Mouse (Mus musculus) heart, embryonic 10.5 days (tissue): ENCODE data around the gene Stox1. TPM values are rescaled to one million over a fixed set of nuclear protein-coding genes. Genes with fewer than 3 reads are reported as not detected.

ENCODE experiments used
- DNase-seq: peaks from one replicate; pipeline ENCODE4 v3.0.0-alpha.2; 2017; ENCODE audit warnings: low spot score
- H3K27ac ChIP-seq: fragments of 300-500 bp; sonication (generic); 2 replicates; pipeline ENCODE4 v1.5.1; 2016; ENCODE audit warnings: mild to moderate bottlenecking
- H3K27me3 ChIP-seq: fragments of 300-500 bp; sonication (generic); 2 replicates; pipeline ENCODE4 v1.6.1; 2016; ENCODE audit warnings: mild to moderate bottlenecking; ENCODE audit not compliant: poor library complexity, insufficient read depth, severe bottlenecking
- H3K36me3 ChIP-seq: fragments of 300-500 bp; sonication (generic); 2 replicates; pipeline ENCODE4 v1.6.1; 2016; ENCODE audit warnings: mild to moderate bottlenecking, moderate library complexity
- H3K4me1 ChIP-seq: fragments of 300-500 bp; sonication (generic); 2 replicates; pipeline ENCODE4 v1.6.1; 2016; ENCODE audit warnings: mild to moderate bottlenecking
- H3K4me3 ChIP-seq: fragments of 300-500 bp; sonication (generic); 2 replicates; pipeline ENCODE4 v1.5.1; 2016; ENCODE audit warnings: mild to moderate bottlenecking, moderate library complexity
- H3K9me3 ChIP-seq: fragments of 300-500 bp; sonication (generic); 2 replicates; pipeline ENCODE4 v1.6.1; 2016; ENCODE audit warnings: mild to moderate bottlenecking, moderate library complexity
- WGBS: fragments of 180-500 bp; shearing (Covaris S2); methylation state at CpG from one replicate; pipeline ENCODE4 v1.1.7; 2016; 5-methylcytosine and 5-hydroxymethylcytosine counted together
- polyA plus RNA-seq: library from polyadenylated mRNA; unstranded; fragments of >200 nt; fragmentation: Nextera tagmentation; extraction: Ambion mirVana; gene quantifications from 2 replicates; pipeline ENCODE4 v1.2.1, GENCODE M21; 2016

The Stox1 gene
- polyA plus RNA-seq, 1 experiment from 2014 or later: 2.2 TPM

GRCm38 (mm10) chr10:62692244-62692643 is 33.7 kb downstream of the Stox1 start:
- Histone ChIP-seq H3K27me3 (no peaks in the 10 kb centered on the region), H3K36me3 (no peaks in the 10 kb centered on the region), H3K4me3 (no peak overlapping the region), H3K9me3 (no peaks in the 10 kb centered on the region), H3K27ac (no peak overlapping the region), H3K4me1 (no peaks in the 10 kb centered on the region)
- DNase-seq: no peak
- 84% methylated on average over 3 of the region's 3 CpGs for WGBS

DNA sequence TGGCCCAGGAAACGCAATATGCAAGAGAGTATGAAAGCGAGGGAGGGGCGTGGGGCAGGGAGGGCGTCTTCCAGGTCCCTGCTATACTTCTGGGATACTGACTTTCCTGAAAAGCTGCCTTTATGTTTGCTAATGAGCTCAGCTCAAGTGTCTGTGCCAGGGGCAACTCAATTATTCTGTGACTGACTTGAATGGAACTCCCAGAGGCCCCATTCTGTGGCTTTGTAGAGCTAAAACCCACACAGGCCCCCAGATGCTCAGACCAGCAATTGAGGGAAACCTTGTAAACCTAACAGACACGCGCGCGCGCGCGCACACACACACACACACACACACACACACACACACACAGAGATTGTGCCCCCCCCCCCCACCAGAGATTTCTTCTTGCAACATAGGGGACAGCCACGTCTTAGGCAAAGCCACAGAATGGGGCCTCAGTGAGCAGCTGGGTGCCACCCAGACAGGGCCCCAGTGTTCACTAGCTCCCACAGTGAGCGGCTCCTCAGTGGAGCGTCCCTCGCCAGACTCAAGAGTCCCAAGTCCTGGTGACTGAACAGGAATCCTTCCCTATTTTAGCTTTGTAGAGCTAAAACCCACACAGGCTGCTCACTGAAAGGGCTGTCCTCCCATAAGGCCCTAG is 38.8 kb downstream of the Stox1 start:
- Histone ChIP-seq H3K27ac (no peak overlapping the region), H3K36me3 (no peaks in the 10 kb centered on the region), H3K9me3 (no peaks in the 10 kb centered on the region), H3K4me1 (0 out of 2 replicates have a peak, but pooled peaks cover 4% of the 10 kb centered on the region), H3K27me3 (no peaks in the 10 kb centered on the region), H3K4me3 (no peak overlapping the region)
- no peak for DNase-seq
- WGBS: 86% methylated on average over 15 of the region's 15 CpGs

- H3K4me1 ChIP-seq: 0 out of 2 replicates have a peak, but pooled peaks cover 4% of the 10 kb centered on the region
- H3K36me3 ChIP-seq: no peaks in the 10 kb centered on the region
- H3K27ac ChIP-seq: no peak overlapping the region
- no peak overlapping the region for H3K4me3 ChIP-seq
- WGBS: 48% methylated on average over 5 of the region's 5 CpGs
- H3K27me3 ChIP-seq: no peaks in the 10 kb centered on the region
- H3K9me3 ChIP-seq: no peaks in the 10 kb centered on the region
- DNase-seq: no peak
These were observed 42.9 kb downstream of the Stox1 start for GRCm38 (mm10) chr10:62683043-62683442.

DNA sequence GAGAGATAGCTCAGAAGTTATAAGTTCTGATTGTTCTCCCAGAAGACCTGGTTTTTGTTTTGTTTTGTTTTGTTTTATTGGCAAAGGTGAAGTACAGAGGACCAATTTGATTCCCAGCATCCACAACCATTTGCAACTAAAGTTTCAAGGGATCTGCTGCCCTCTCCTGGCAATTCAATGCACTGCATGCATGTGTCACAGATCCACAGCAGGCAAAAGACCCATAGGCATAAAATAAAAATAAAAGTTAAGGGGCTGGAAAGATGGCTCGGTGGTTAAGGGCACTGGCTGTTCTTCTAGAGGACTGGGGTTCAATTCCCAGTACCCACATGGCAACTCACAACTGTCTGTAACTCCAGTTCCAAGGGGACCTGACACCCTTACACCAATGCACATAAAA is 46.1 kb downstream of the Stox1 start:
- 62% methylated on average over 1 of the region's 1 CpGs for WGBS
- Histone ChIP-seq H3K27me3 (no peaks in the 10 kb centered on the region), H3K4me1 (no peaks in the 10 kb centered on the region), H3K9me3 (no peaks in the 10 kb centered on the region), H3K36me3 (no peaks in the 10 kb centered on the region), H3K27ac (no peak overlapping the region), H3K4me3 (no peak overlapping the region)
- no peak for DNase-seq

GRCm38 (mm10) chr10:62677329-62677728 is 48.6 kb downstream of the Stox1 start:
- Histone ChIP-seq H3K4me3 (no peak overlapping the region), H3K27ac (no peak overlapping the region), H3K36me3 (no peaks in the 10 kb centered on the region), H3K9me3 (no peaks in the 10 kb centered on the region), H3K27me3 (no peaks in the 10 kb centered on the region), H3K4me1 (no peaks in the 10 kb centered on the region)
- DNase-seq: no peak
- 80% methylated on average over 5 of the region's 5 CpGs for WGBS

- Histone ChIP-seq H3K36me3 (no peaks in the 10 kb centered on the region), H3K9me3 (no peaks in the 10 kb centered on the region), H3K27me3 (no peaks in the 10 kb centered on the region), H3K27ac (no peak overlapping the region), H3K4me3 (no peak overlapping the region), H3K4me1 (no peaks in the 10 kb centered on the region)
- DNase-seq: no peak
- 82% methylated on average over 6 of the region's 6 CpGs for WGBS
These were observed 49.7 kb downstream of the Stox1 start for GRCm38 (mm10) chr10:62676196-62676595.

- WGBS: 87% methylated on average over 2 of the region's 2 CpGs
- Histone ChIP-seq H3K4me3 (no peak overlapping the region), H3K4me1 (peaks cover 5% of the 10 kb centered on the region; the same call in 1 of the 2 replicates)
These were observed 53.6 kb downstream of the Stox1 start for GRCm38 (mm10) chr10:62672359-62672758.

GRCm38 (mm10) chr10:62669245-62669644 is 56.7 kb downstream of the Stox1 start:
- H3K27me3 ChIP-seq: no peaks in the 10 kb centered on the region
- no peaks in the 10 kb centered on the region for H3K9me3 ChIP-seq
- H3K4me1 ChIP-seq: peaks cover 12% of the 10 kb centered on the region; the same call in 1 of the 2 replicates
- DNase-seq: no peak
- no peak overlapping the region for H3K4me3 ChIP-seq
- no peak overlapping the region for H3K27ac ChIP-seq
- no peaks in the 10 kb centered on the region for H3K36me3 ChIP-seq
- 72% methylated on average over 14 of the region's 14 CpGs for WGBS

More at GRCm38 (mm10) chr10:62672359-62672758, 53.6 kb downstream of the Stox1 start:
- H3K36me3 ChIP-seq: no peaks in the 10 kb centered on the region
- no peak overlapping the region for H3K27ac ChIP-seq
- DNase-seq: no peak
- no peaks in the 10 kb centered on the region for H3K9me3 ChIP-seq
- H3K27me3 ChIP-seq: no peaks in the 10 kb centered on the region

DNA sequence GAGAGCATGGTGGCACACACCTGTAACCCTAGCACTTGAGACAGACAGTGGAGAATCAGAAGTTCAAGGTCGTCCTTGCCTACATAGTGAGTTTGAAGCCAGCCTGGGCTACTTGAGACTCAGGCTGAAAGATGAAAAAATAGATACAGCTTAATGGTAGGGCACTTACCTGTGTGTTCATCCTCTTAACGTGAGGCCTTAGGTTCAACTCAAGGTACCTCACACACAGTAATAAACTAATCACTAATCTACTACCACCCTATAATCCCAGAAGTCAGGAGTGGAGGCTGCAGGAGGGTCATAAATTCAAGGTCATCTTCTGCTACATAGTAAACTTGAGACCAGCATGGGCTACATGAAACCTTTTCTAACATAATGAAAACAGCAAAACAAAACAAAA is 57.5 kb downstream of the Stox1 start:
- no peak for DNase-seq
- Histone ChIP-seq H3K27ac (no peak overlapping the region), H3K4me3 (no peak overlapping the region), H3K36me3 (no peaks in the 10 kb centered on the region), H3K4me1 (peaks cover 12% of the 10 kb centered on the region; the same call in 1 of the 2 replicates), H3K27me3 (no peaks in the 10 kb centered on the region), H3K9me3 (no peaks in the 10 kb centered on the region)
- WGBS: 79% methylated on average over 2 of the region's 2 CpGs

DNA sequence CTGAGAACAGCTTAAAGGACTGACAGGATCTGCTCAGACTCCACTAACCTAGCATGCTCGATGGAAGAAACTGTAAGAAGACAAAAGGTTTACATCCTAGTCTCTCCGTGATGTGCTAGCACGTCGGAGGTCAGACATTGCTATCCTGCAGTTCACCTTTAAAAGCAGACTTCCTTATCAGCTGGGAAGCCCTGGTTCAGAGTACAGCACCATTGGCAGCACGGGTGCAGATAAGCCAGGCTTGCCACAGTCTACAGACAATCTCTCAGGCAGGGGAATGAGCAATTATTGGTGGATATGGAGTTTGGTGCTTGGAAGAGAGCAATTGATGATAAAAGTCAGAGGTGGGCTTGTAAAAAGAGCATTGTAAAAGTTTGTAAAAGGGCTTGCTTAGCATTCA is 57.9 kb downstream of the Stox1 start:
- DNase-seq: no peak
- H3K4me3 ChIP-seq: no peak overlapping the region
- H3K9me3 ChIP-seq: no peaks in the 10 kb centered on the region
- no peak overlapping the region for H3K27ac ChIP-seq
- H3K27me3 ChIP-seq: no peaks in the 10 kb centered on the region
- no peaks in the 10 kb centered on the region for H3K36me3 ChIP-seq
- WGBS: 35% methylated on average over 5 of the region's 5 CpGs
- peaks cover 12% of the 10 kb centered on the region; the same call in 1 of the 2 replicates for H3K4me1 ChIP-seq

GRCm38 (mm10) chr10:62664963-62665590 is 60.9 kb downstream of the Stox1 start:
- no peak for DNase-seq
- H3K4me3 ChIP-seq: peak overlapping the region; percentile 39
- H3K9me3 ChIP-seq: no peaks in the 10 kb centered on the region
- H3K27me3 ChIP-seq: no peaks in the 10 kb centered on the region
- peaks cover 12% of the 10 kb centered on the region; the same call in 1 of the 2 replicates for H3K4me1 ChIP-seq
- no peaks in the 10 kb centered on the region for H3K36me3 ChIP-seq
- 43% methylated on average over 27 of the region's 27 CpGs for WGBS
- peak overlapping the region; percentile 31 for H3K27ac ChIP-seq

- Histone ChIP-seq H3K9me3 (no peaks in the 10 kb centered on the region), H3K4me1 (peaks cover 12% of the 10 kb centered on the region; the same call in 1 of the 2 replicates), H3K27ac (0 out of 2 replicates have a peak overlapping the region, but pooled peaks have one; percentile 31), H3K27me3 (no peaks in the 10 kb centered on the region), H3K36me3 (no peaks in the 10 kb centered on the region), H3K4me3 (no peak overlapping the region)
- 83% methylated on average over 10 of the region's 10 CpGs for WGBS
- DNase-seq: no peak
These were observed 61.8 kb downstream of the Stox1 start for GRCm38 (mm10) chr10:62664171-62664570.

GRCm38 (mm10) chr10:62656711-62657110 is 69.2 kb downstream of the Stox1 start:
- no peaks in the 10 kb centered on the region for H3K36me3 ChIP-seq
- no peak overlapping the region for H3K27ac ChIP-seq
- no peaks in the 10 kb centered on the region for H3K27me3 ChIP-seq
- WGBS: 78% methylated on average over 7 of the region's 7 CpGs
- DNase-seq: no peak
- H3K4me1 ChIP-seq: no peaks in the 10 kb centered on the region
- H3K9me3 ChIP-seq: no peaks in the 10 kb centered on the region
- H3K4me3 ChIP-seq: no peak overlapping the region
